Mouse (Mus musculus): ENCODE results near the gene Cit.

DNA sequence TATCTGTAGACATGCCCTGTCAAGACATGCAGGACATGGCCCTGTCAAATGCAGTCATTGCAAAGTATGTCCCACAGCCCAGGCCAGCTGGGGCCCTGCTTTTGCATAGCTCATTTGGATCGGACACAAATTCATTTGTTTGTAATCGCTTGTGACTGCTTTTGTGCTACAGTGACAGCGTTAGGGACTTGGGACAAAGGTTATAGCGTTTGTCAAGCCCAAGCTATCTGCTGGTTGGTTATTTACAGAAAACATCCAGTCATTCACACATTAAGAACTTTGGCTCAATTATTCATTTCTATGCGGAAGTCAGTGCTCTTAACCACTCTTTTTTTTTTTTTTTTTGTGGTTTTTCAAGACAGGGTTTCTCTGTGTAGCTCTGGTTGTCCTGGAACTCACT is 207.1 kb downstream of the Cit start:
- TF ChIP-seq CTCF (IDR thresholded peaks at IDR 0.05; ENCODE audit: low read depth, low read length) (no peak), TAL1 (conservative IDR thresholded peaks at IDR 0.05; ENCODE audit: low read depth, low read length) (no peak), GATA1 (IDR thresholded peaks at IDR 0.05; ENCODE audit: borderline replicate concordance, low read length) (no peak), POLR2AphosphoS5 (IDR thresholded peaks at IDR 0.05; ENCODE audit: insufficient replicate concordance, low read depth, low read length) (no peak), GATA2 (IDR thresholded peaks at IDR 0.05; ENCODE audit: borderline replicate concordance, low read depth, low read length) (no peak)

All from G1E (cell line).